Mouse (Mus musculus) cerebellum, adult 11-12 months (tissue): ENCODE data around the gene Parp14.

Source experiments
- DNase-seq: peaks from one replicate; pipeline ENCODE4 v3.0.0; 2022

Parp14 gene

GRCm38 (mm10) chr16:35784134-35784725 lies 87.1 kb downstream of the Parp14 start:
- no peak for DNase-seq

- no peak for DNase-seq
These were observed 88.2 kb downstream of the Parp14 start for GRCm38 (mm10) chr16:35783207-35783573.
